Mouse (Mus musculus): ENCODE data around the gene Rps13. TPM values are rescaled to one million over a fixed set of nuclear protein-coding genes. Genes with fewer than 3 reads are reported as not detected.
"Not testable (repeated sequence)": the region's sequence is repeated elsewhere in the genome, so short reads cannot be mapped to it uniquely, and the experiment has no call there.

Rps13 gene
- polyA plus RNA-seq (2016; fragmentation: Nextera tagmentation; extraction: Ambion mirVana): 840 and 992 TPM in 2 replicates

- peak within 1 kb of the TSS; percentile 93 for H3K4me3 ChIP-seq
- peak; percentile 98 for DNase-seq (ENCODE audit: low spot score)
- peak within 1 kb of the TSS; percentile 97 for H3K27ac ChIP-seq
- under 1% methylated on average over 78 of the region's 78 CpGs for WGBS
- H3K4me1 ChIP-seq: peaks cover 13% of the 10 kb centered on the region
- no peaks in the 10 kb centered on the region for H3K9me3 ChIP-seq (replicated peaks)
- H3K36me3 ChIP-seq: peaks cover 55% of the 10 kb centered on the region
- H3K27me3 ChIP-seq (ENCODE audit: low read depth, poor library complexity, severe bottlenecking): no peaks in the 10 kb centered on the region
These were observed at the start of gene Rps13 for GRCm38 (mm10) chr7:116333713-116334668. Gene Rps13, minus strand, starts transcription at chr7:116334195.

- H3K27ac ChIP-seq; H3K9me3 ChIP-seq (replicated peaks); H3K4me3 ChIP-seq; DNase-seq (ENCODE audit: low spot score); H3K27me3 ChIP-seq (ENCODE audit: low read depth, poor library complexity, severe bottlenecking); H3K4me1 ChIP-seq: not testable (repeated sequence)
- 93% methylated on average over 6 of the region's 6 CpGs for WGBS
- H3K36me3 ChIP-seq: peaks cover 64% of the 10 kb centered on the region
These were observed 45.2 kb upstream of the Rps13 start for GRCm38 (mm10) chr7:116379181-116379580.

- Histone ChIP-seq H3K4me1 (no peaks in the 10 kb centered on the region), H3K9me3 (replicated peaks) (no peaks in the 10 kb centered on the region), H3K36me3 (peaks cover 65% of the 10 kb centered on the region), H3K27me3 (ENCODE audit: low read depth, poor library complexity, severe bottlenecking) (no peaks in the 10 kb centered on the region), H3K27ac (no peak overlapping the region), H3K4me3 (no peak overlapping the region)
- WGBS: 94% methylated on average over 1 of the region's 1 CpGs
- DNase-seq (ENCODE audit: low spot score): no peak
These were observed 40.3 kb upstream of the Rps13 start for GRCm38 (mm10) chr7:116374284-116374683.

- DNase-seq (ENCODE audit: low spot score): no peak
- Histone ChIP-seq H3K4me1 (peaks cover 13% of the 10 kb centered on the region), H3K36me3 (peaks cover 54% of the 10 kb centered on the region), H3K27me3 (ENCODE audit: low read depth, poor library complexity, severe bottlenecking) (no peaks in the 10 kb centered on the region), H3K27ac (no peak overlapping the region), H3K9me3 (replicated peaks) (no peaks in the 10 kb centered on the region), H3K4me3 (no peak overlapping the region)
- 78% methylated on average over 1 of the region's 1 CpGs for whole genome bisulfite sequencing
These were observed 2.2 kb upstream of the Rps13 start for GRCm38 (mm10) chr7:116336226-116336625.

GRCm38 (mm10) chr7:116335133-116335532 lies 1.1 kb upstream of the Rps13 start:
- DNase-seq (ENCODE audit: low spot score): no peak
- Histone ChIP-seq H3K27me3 (ENCODE audit: low read depth, poor library complexity, severe bottlenecking) (no peaks in the 10 kb centered on the region), H3K4me1 (peaks cover 13% of the 10 kb centered on the region), H3K36me3 (peaks cover 56% of the 10 kb centered on the region), H3K4me3 (peak overlapping the region; percentile 93), H3K27ac (no peak overlapping the region), H3K9me3 (replicated peaks) (no peaks in the 10 kb centered on the region)
- 90% methylated on average over 6 of the region's 6 CpGs for WGBS

- 26% methylated on average over 8 of the region's 8 CpGs for WGBS
These were observed 659 bp upstream of the Rps13 start for GRCm38 (mm10) chr7:116334669-116335038.

GRCm38 (mm10) chr7:116331246-116331645 lies 2.7 kb downstream of the Rps13 start:
- H3K9me3 ChIP-seq (replicated peaks): no peaks in the 10 kb centered on the region
- H3K4me3 ChIP-seq: no peak overlapping the region
- no peak overlapping the region for H3K27ac ChIP-seq
- no peaks in the 10 kb centered on the region for H3K27me3 ChIP-seq (ENCODE audit: low read depth, poor library complexity, severe bottlenecking)
- H3K36me3 ChIP-seq: peaks cover 60% of the 10 kb centered on the region
- 89% methylated on average over 2 of the region's 2 CpGs for WGBS
- peaks cover 13% of the 10 kb centered on the region for H3K4me1 ChIP-seq
- DNase-seq (ENCODE audit: low spot score): no peak

More at GRCm38 (mm10) chr7:116334669-116335038, 659 bp upstream of the Rps13 start:
- Histone ChIP-seq H3K4me3 (peak overlapping the region; percentile 93), H3K27me3 (ENCODE audit: low read depth, poor library complexity, severe bottlenecking) (no peaks in the 10 kb centered on the region), H3K9me3 (replicated peaks) (no peaks in the 10 kb centered on the region), H3K27ac (peak overlapping the region; percentile 97), H3K36me3 (peaks cover 56% of the 10 kb centered on the region), H3K4me1 (peaks cover 13% of the 10 kb centered on the region)
- DNase-seq (ENCODE audit: low spot score): no peak

- WGBS: 92% methylated on average over 4 of the region's 4 CpGs
- H3K36me3 ChIP-seq: peaks cover 59% of the 10 kb centered on the region
- no peaks in the 10 kb centered on the region for H3K27me3 ChIP-seq (ENCODE audit: low read depth, poor library complexity, severe bottlenecking)
- no peak overlapping the region for H3K4me3 ChIP-seq
- peaks cover 13% of the 10 kb centered on the region for H3K4me1 ChIP-seq
- no peak overlapping the region for H3K27ac ChIP-seq
- H3K9me3 ChIP-seq (replicated peaks): no peaks in the 10 kb centered on the region
- DNase-seq (ENCODE audit: low spot score): no peak
These were observed 4.1 kb downstream of the Rps13 start for GRCm38 (mm10) chr7:116329858-116330257.

- Histone ChIP-seq H3K9me3 (replicated peaks) (no peaks in the 10 kb centered on the region), H3K4me3 (no peak overlapping the region), H3K27me3 (ENCODE audit: low read depth, poor library complexity, severe bottlenecking) (no peaks in the 10 kb centered on the region), H3K27ac (no peak overlapping the region), H3K4me1 (peaks cover 7% of the 10 kb centered on the region), H3K36me3 (peaks cover 59% of the 10 kb centered on the region)
- DNase-seq (ENCODE audit: low spot score): no peak
- 79% methylated on average over 7 of the region's 7 CpGs for WGBS
These were observed 5.2 kb downstream of the Rps13 start for GRCm38 (mm10) chr7:116328777-116329176.

- 95% methylated on average over 5 of the region's 5 CpGs for WGBS
- no peak for DNase-seq (ENCODE audit: low spot score)
- Histone ChIP-seq H3K9me3 (replicated peaks) (no peaks in the 10 kb centered on the region), H3K4me3 (no peak overlapping the region), H3K27me3 (ENCODE audit: low read depth, poor library complexity, severe bottlenecking) (no peaks in the 10 kb centered on the region), H3K27ac (no peak overlapping the region), H3K36me3 (peaks cover 56% of the 10 kb centered on the region), H3K4me1 (peaks cover 5% of the 10 kb centered on the region)
These were observed 6.1 kb downstream of the Rps13 start for GRCm38 (mm10) chr7:116327901-116328300.

- no peak overlapping the region for H3K27ac ChIP-seq
- H3K27me3 ChIP-seq (ENCODE audit: low read depth, poor library complexity, severe bottlenecking): no peaks in the 10 kb centered on the region
- 40% methylated on average over 10 of the region's 10 CpGs for WGBS
- no peak overlapping the region for H3K4me3 ChIP-seq
- peak; percentile 72 for DNase-seq (ENCODE audit: low spot score)
- H3K4me1 ChIP-seq: no peaks in the 10 kb centered on the region
- no peaks in the 10 kb centered on the region for H3K9me3 ChIP-seq (replicated peaks)
- H3K36me3 ChIP-seq: peaks cover 12% of the 10 kb centered on the region
These were observed 10.5 kb downstream of the Rps13 start for GRCm38 (mm10) chr7:116323331-116323964.

- H3K36me3 ChIP-seq: no peaks in the 10 kb centered on the region
- DNase-seq (ENCODE audit: low spot score): peak; percentile 49
- no peaks in the 10 kb centered on the region for H3K9me3 ChIP-seq (replicated peaks)
- H3K4me1 ChIP-seq: peaks cover 29% of the 10 kb centered on the region
- H3K27me3 ChIP-seq (ENCODE audit: low read depth, poor library complexity, severe bottlenecking): peaks cover 40% of the 10 kb centered on the region
- 12% methylated on average over 9 of the region's 9 CpGs for WGBS
- no peak overlapping the region for H3K27ac ChIP-seq
- H3K4me3 ChIP-seq: 0 out of 2 replicates have a peak overlapping the region, but pooled peaks have one; percentile 7
These were observed 24.5 kb downstream of the Rps13 start for GRCm38 (mm10) chr7:116309456-116309855.

- DNase-seq (ENCODE audit: low spot score): peak; percentile 64
- Histone ChIP-seq H3K27me3 (ENCODE audit: low read depth, poor library complexity, severe bottlenecking) (peaks cover 40% of the 10 kb centered on the region), H3K36me3 (no peaks in the 10 kb centered on the region), H3K9me3 (replicated peaks) (no peaks in the 10 kb centered on the region), H3K4me1 (peaks cover 29% of the 10 kb centered on the region), H3K4me3 (peak overlapping the region; percentile 79), H3K27ac (peak overlapping the region; percentile 56)
- 3% methylated on average over 15 of the region's 16 CpGs for WGBS
These were observed 25.4 kb downstream of the Rps13 start for GRCm38 (mm10) chr7:116308632-116308991.

Measured in limb, embryonic 10.5 days (tissue).